Mouse (Mus musculus): ENCODE measurements at regions not wholly inside any gene's neighbourhood (a gene's known extent, or its start where the extent isn't known, plus 50 kb on each side); places are given as distances from the start of the nearest gene placed in this dataset.

- no peak for DNase-seq (ENCODE audit: low spot score in 2 of 2)
Measured at GRCm38 (mm10) chr5:118379245-118380051, 134.4 kb downstream of the 2410131K14Rik start.

DNA sequence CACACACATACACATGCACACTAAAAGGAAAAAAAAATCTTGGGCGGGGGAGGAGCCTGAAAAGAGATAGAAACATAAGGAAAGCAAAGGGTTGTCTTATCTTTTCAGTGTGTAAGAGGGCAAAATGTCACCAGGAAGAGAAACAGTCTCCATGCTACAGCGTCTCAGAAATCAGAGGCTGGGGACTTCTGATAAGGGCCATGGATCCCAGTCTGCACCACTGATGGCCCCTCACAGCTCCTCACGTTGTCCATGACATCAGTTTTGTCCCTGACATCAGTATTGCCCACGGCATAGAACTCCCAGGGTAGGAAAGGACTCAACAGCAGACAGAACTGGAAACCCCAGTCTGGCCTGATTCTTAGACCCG, 135.0 kb downstream of the 2410131K14Rik start:
- DNase-seq (ENCODE audit: low spot score in 2 of 2): no peak

DNA sequence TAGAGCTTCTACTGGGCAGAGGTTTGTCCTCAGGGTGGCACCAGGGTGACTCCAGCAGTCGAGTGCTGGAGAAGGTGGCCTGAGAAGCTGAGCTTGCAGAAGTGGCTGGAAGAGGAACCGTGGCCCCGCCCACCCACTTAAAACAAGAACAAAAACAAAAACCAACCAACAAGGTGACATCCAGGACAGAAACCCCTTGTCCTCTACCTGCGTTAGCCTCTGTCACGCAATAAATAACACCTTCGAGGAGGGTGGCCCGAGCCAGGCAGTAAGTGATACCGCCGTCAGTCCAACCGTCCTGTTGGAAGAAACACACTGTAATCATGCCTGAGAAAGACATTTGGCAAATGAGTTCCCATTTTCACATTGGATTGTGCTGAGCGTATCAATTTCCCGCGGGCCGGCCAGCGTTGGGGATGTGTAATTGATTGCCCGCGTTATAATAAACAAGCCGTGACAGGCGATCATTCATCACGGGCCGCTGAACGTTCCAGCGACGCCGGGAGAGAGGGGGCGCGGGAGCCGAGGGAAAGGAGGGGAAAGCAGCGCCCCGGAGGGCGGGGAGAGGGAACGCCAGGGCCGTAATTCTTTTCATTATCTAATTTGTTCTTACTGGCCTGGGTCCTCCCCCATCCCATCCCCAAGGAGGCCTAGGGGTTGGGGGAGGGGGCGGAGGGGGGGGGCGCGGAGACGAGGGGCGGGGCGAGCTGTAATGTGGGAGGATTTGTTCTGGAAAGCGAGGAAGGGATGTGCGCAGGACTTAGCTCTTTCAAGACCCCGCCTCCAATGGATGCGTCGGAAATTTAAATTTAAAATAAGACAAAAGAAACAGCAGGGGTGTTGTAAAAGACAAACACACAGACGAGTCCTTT, 135.6 kb downstream of the 2410131K14Rik start:
- DNase-seq (ENCODE audit: low spot score in 2 of 2): peak; percentile 22 to 51

- peak; percentile 44 to 65 for DNase-seq (ENCODE audit: low spot score in 2 of 2)
Measured at GRCm38 (mm10) chr5:118381294-118381675, 136.3 kb downstream of the 2410131K14Rik start.

GRCm38 (mm10) chr5:118386126-118386525, 141.1 kb downstream of the 2410131K14Rik start:
- no peak for DNase-seq (ENCODE audit: low spot score in 2 of 2)

DNA sequence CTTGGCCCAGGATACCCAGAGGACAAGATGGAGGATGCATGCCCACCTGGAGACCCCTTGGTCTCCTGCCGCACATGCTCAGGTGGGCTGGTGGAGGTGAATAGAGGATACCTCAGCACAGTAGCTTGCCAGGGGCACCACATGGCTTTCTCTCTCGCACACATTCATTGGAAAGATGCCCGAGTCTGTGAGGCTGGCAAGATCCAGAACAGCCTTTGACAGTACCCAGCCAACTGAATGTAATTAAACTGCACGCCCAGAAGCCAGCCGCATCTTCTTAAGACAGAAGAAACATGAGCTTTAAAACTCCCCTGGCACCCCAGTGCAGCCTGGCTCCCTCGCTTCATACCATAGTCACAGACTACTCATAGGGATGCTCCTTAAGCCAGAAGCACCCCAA, 143.4 kb downstream of the 2410131K14Rik start:
- DNase-seq (ENCODE audit: low spot score in 2 of 2): no peak

DNA sequence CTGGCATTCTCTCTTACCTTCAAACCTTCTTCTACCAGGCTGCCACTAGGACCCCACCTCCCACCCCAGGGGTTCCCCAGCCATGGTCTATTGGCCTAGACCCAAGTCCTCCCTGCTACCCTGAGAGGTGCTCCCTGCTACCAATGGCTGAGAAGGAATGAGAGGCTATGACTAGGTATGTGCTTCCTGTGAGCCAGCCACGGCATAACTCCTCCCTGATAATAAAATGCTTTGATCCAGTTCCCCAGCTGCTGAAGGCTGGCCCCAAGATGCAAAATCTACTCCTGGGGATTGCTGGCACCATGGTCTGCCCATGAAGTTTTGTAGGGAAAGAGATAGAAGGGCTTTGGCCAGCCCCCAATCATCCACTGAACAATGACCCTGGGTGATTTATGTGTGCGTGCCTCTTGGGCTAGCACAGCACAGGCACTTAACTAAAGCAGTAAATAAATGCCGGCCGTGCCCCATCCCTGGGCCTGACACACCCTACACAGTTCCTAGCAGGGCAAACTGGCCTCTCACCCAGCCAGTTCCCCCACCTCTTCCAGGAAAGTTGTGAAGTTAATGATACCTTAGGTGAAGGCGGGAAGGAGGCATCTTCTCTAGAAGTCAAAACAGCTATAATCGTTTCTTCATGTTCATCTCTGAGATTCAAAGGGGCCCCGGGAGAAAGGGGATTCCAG, 145.8 kb downstream of the 2410131K14Rik start:
- DNase-seq (ENCODE audit: low spot score in 2 of 2): no peak

- DNase-seq (ENCODE audit: low spot score in 2 of 2): no peak
Measured at GRCm38 (mm10) chr5:118392932-118393487, 148.0 kb downstream of the 2410131K14Rik start.

- DNase-seq (ENCODE audit: low spot score in 2 of 2): no peak
Measured at GRCm38 (mm10) chr5:118394051-118394450, 149.0 kb downstream of the 2410131K14Rik start.

GRCm38 (mm10) chr5:118396004-118396725, 151.1 kb downstream of the 2410131K14Rik start:
- no peak for DNase-seq (ENCODE audit: low spot score in 2 of 2)

DNA sequence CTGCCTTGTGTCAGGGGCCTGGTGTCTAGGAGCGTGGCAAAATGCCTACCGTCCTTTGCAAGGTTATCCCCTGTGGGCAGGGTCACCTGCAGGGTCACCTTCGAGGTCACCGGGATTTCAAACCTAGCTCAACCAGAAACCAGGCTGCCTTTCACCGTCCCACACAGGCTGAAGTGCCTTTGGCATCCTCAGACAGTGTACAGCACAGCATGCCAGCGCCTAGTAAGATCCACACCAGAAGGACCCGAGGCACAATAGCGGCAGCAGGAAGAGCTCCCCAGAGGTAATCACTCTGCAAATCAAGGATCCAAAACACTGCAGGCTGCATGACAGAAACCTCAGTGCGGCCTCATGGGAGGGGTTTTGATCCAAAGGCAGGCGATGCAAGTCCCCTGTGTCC, 155.9 kb downstream of the 2410131K14Rik start:
- no peak for DNase-seq (ENCODE audit: low spot score in 2 of 2)

GRCm38 (mm10) chr5:118404398-118404797, 156.1 kb upstream of the Med13l start:
- no peak for DNase-seq (ENCODE audit: low spot score in 2 of 2)

GRCm38 (mm10) chr5:118405421-118405820, 155.1 kb upstream of the Med13l start:
- no peak for DNase-seq (ENCODE audit: low spot score in 2 of 2)

DNA sequence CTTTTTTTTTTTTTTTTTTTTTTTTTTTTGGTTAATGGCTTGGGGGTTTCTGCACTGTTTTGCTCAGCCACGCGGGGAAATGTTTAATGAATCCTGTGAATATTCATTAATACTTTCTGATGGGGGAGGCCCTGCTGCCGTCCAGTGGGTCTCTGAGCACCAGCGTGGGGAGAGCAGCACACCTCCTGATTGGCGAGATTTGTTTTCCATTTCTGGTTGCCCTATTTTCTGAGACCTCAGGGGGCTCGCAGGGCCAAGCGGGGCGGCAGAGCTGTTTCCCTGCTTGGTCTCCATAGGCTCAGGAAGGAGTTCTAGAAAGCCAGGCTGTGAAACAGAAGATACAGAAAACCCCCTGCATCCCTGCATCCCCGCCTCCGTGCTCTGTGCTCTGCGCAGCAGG, 153.0 kb upstream of the Med13l start:
- DNase-seq (ENCODE audit: low spot score in 2 of 2): no peak

- no peak for DNase-seq (ENCODE audit: low spot score in 2 of 2)
Measured at GRCm38 (mm10) chr5:118407973-118408372, 152.5 kb upstream of the Med13l start.

DNA sequence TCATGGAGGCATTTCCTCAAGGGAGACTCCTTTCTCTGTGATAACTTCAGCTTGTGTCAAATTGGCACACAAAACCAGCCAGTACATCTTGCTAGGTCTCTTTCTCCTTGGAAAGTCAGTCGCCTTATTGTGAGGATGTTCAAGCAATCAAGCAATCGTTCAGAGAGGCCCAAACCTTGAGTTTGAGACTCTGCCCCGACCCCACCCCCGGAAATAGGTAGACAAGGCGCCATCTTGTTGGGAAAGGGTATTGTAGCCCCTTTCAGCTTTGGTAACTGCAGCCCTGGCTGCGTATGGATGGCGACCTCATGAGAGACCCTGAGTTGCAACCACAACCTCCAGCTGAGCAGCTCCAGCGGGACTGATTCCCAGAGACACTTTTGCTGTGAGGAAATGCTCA, 151.7 kb upstream of the Med13l start:
- DNase-seq (ENCODE audit: low spot score in 2 of 2): no peak

DNA sequence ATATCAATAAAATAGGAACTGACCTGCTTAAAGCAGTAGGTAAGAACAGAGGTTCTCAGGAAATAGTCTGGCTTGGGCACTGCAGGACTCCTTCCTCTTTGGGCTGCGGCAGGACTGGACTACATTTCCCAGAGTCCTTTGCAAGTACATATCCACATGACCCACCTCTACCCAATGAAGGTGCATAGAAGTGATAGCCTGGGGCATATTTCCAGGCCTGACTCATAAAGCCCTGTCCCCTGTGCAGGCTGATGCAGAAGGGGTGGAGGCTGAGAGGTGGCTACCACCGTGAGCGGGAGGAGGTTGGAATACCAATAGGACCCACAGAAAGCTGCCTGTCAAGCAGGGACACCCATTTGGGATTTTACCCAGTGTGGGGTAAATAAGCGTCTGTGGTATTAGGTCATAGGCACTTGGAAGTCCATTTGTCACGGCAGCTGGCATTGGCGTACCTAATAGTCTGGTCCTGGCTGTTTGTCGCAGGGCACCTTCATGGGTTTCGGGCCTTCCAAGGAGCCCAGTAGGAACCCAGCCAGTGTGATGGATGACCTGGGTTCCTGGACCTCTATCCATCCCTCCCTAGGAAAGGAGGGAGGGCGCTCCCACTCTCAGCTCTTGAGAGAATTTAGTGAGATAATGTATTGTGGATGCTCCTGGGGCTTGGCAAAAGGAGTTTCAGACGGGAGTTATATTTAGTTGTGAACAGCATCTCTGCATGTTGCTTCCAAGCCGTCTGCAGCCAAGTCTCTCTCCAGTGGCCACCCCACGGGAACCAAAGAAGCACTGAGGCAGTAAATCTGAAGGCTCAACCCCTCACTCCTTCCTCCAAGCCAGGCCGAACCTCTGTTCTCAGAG, 146.8 kb upstream of the Med13l start:
- DNase-seq (ENCODE audit: low spot score in 2 of 2): peak; percentile 40 to 44

DNA sequence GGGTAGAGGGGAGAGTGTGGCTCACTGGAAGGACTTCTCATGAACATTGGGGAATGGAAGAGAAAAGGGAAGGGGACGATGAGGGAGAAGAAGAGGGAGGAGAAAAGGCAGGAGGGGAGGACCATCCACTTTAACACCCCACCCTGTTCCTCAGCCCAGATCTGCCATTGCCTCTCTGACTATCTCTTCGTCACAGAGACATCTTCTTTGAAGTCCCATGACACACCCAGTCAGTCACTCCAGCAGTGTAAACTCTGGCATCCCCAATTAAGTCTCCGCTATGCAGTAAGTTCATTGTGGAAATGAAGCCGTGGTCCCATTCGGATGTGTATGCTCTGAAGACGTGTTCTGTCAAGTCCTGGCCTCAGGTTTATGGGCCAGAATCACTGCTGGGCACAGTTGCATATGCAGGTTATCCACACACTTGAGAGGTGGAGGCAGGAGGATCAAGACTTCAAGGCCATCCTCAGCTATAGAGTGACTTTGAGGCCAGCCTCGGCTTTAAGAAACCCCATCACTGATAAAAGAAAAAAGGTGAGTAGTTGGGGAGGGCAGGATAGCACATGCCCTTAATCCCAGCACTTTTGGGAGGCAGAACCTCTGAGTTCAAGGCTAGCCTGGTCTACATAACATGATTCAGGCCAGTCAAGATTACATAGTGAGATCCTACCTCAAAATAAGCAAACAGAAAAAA, 141.0 kb upstream of the Med13l start:
- DNase-seq (ENCODE audit: low spot score in 2 of 2): no peak
